Mouse (Mus musculus): ENCODE results near the gene Xpr1.

DNA sequence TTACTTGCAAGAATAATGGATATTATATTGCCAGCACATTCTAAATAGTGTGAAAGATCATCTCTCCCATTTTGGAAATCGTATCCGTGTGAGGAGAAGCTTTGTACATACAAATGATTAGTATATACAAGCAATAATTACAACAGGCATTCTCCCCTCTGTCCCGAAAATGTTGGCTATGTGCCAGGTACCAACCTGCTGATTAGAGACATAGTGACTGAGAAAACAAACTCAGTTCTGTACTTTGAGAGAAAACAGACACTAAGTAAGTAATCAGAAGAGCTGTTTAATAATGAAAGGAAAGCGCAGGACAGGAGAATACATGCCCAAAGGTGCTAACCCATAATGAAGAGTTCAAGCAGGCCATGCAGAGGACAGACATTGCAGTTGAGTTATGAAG is 64.1 kb downstream of the Xpr1 start:
- TF ChIP-seq CTCF (IDR thresholded peaks at IDR 0.05; ENCODE audit: control insufficient read depth, insufficient read depth, insufficient read length) (no peak), USF1 (IDR thresholded peaks at IDR 0.05; ENCODE audit: low read depth) (no peak), MAX (IDR thresholded peaks at IDR 0.05) (no peak), FOSL1 (IDR thresholded peaks at IDR 0.05; ENCODE audit: insufficient read depth, low read length, poor library complexity, severe bottlenecking) (no peak), MYOG (IDR thresholded peaks at IDR 0.05; ENCODE audit: control insufficient read depth, extremely low read depth, insufficient read length) (no peak), CEBPB (IDR thresholded peaks at IDR 0.05; ENCODE audit: low read depth) (no peak), MYOD1 (IDR thresholded peaks at IDR 0.05; ENCODE audit: control insufficient read depth, insufficient read length, low read depth) (no peak)

All from C2C12 (cell line).